Mouse (Mus musculus) testis, adult 2 months (tissue): ENCODE data around the gene Mlxipl.

Source experiments
- CTCF ChIP-seq: fragments of 200-500 bp; IDR thresholded peaks from 2 replicates; pipeline ENCODE4 v1.5.1; 2012; ENCODE audit warnings: low read depth, mild to moderate bottlenecking, inconsistent platforms, low read length, moderate library complexity; ENCODE audit not compliant: control insufficient read depth, insufficient read depth, insufficient replicate concordance
- POLR2A ChIP-seq: fragments of 200-500 bp; IDR thresholded peaks from 2 replicates; pipeline ENCODE4 v1.6.1; 2012; ENCODE audit warnings: low read depth, mild to moderate bottlenecking, inconsistent platforms, low read length, moderate library complexity; ENCODE audit not compliant: control insufficient read depth

GRCm38 (mm10) chr5:135120753-135121152, 31.1 kb downstream of the Mlxipl start:
- TF ChIP-seq CTCF (no peak), POLR2A (no peak)
